In the genomic region with DNA sequence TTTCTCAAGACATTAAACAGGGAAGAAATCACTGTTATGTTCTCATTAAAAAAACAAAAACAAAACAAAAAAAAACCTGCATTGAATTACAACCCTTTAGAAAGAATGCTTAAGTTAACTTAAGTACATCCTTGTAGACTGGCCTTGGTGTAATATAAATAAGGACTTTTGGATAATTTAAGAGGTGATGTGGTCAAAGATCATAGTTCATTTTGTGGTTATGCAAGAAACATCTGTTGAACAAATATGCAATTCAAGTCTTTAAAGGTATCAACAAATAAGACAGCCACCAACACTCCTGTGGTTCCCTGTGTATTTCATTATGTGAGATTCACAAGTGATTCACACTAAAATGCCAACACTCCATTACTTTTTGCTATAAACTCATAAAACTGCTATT, we compare ENCODE assay signal across 26 mouse cellular contexts.
DNase-seq lines count a peak whose midpoint lies in the region; ATAC-seq and TF ChIP-seq lines count a peak whose summit lies in the region.
"Had no signal": no experiment of that assay in that cellular context is flagged by ENCODE, and none has a peak within 500 bp of the region (broad histone marks: within the 10 kb centered on the region; RNA-seq: fewer than 3 reads in every experiment).

No protein-coding gene starts in this region.

- no peak overlapping the region for H3K9ac ChIP-seq in kidney, embryonic 15.5 days
- H3K9ac ChIP-seq in liver, postnatal 0 days (replicated peaks) = no peak overlapping the region
- no peak overlapping the region for H3K9ac ChIP-seq in liver, embryonic 11.5 days (ENCODE audit: low read depth, low read length)
- H3K9ac ChIP-seq in heart, embryonic 11.5 days (ENCODE audit: low read depth, low read length) = no peak overlapping the region
- H3K9ac ChIP-seq: embryonic facial prominence, embryonic 15.5 days; forebrain, embryonic 12.5 days; forebrain, postnatal 0 days; hindbrain, embryonic 12.5 days; liver, embryonic 15.5 days; midbrain, embryonic 13.5 days had no signal

- ATAC-seq in kidney, embryonic 15.5 days (replicated peaks; ENCODE audit: low FRiP score) = no peak
- ATAC-seq in liver, postnatal 0 days = no peak
- no peak for ATAC-seq in liver, embryonic 11.5 days (replicated peaks; ENCODE audit: low FRiP score)
- ATAC-seq in heart, embryonic 11.5 days (replicated peaks; ENCODE audit: insufficient number of reproducible peaks, low FRiP score, low TSS enrichment) = no peak
- ATAC-seq: forebrain, postnatal 0 days; hindbrain, postnatal 0 days; midbrain, embryonic 13.5 days had no signal

- H3K4me2 ChIP-seq in kidney, embryonic 15.5 days = no peak overlapping the region
- H3K4me2 ChIP-seq in liver, postnatal 0 days (ENCODE audit: low read depth, low read length) = no peak overlapping the region
- no peak overlapping the region for H3K4me2 ChIP-seq in liver, embryonic 11.5 days
- H3K4me2 ChIP-seq in heart, embryonic 11.5 days = no peak overlapping the region
- H3K4me2 ChIP-seq: embryonic facial prominence, embryonic 15.5 days; forebrain, embryonic 12.5 days; hindbrain, embryonic 12.5 days; liver, embryonic 15.5 days; midbrain, embryonic 13.5 days had no signal

- peaks cover 25% of the 10 kb centered on the region for H3K4me1 ChIP-seq in kidney, embryonic 15.5 days
- no peaks in the 10 kb centered on the region for H3K4me1 ChIP-seq in liver, postnatal 0 days (ENCODE audit: insufficient read depth)
- H3K4me1 ChIP-seq in liver, embryonic 11.5 days (replicated peaks; ENCODE audit: control insufficient read depth, insufficient read depth, low read length) = no peaks in the 10 kb centered on the region
- no peaks in the 10 kb centered on the region for H3K4me1 ChIP-seq in heart, embryonic 11.5 days (ENCODE audit: control insufficient read depth, insufficient read depth, low read length)
- H3K4me1 ChIP-seq: embryonic facial prominence, embryonic 10.5 days; forebrain, embryonic 12.5 days; hindbrain, embryonic 12.5 days; liver, embryonic 15.5 days; midbrain, embryonic 13.5 days had no signal

- intact Hi-C loops in gastrocnemius, adult 2 months (cut with DNase I) = no loop called here

- no peak overlapping the region for H3K4me3 ChIP-seq in gastrocnemius, adult 2 months
- H3K4me3 ChIP-seq in kidney, embryonic 15.5 days (replicated peaks) = no peak overlapping the region
- no peak overlapping the region for H3K4me3 ChIP-seq in liver, postnatal 0 days (ENCODE audit: low read depth, low read length)
- H3K4me3 ChIP-seq in liver, embryonic 11.5 days (ENCODE audit: low read depth, low read length) = no peak overlapping the region
- no peak overlapping the region for H3K4me3 ChIP-seq in heart, embryonic 11.5 days (ENCODE audit: low read depth, low read length)
- H3K4me3 ChIP-seq: embryonic facial prominence, embryonic 10.5 days; embryonic facial prominence, embryonic 15.5 days; forebrain, embryonic 12.5 days; heart, embryonic 10.5 days; hindbrain, embryonic 12.5 days; liver, embryonic 15.5 days; midbrain, embryonic 13.5 days had no signal

- H3K27ac ChIP-seq in gastrocnemius, adult 2 months = peak overlapping the region; percentile 6; the same call in 1 of the 2 replicates
- H3K27ac ChIP-seq in kidney, embryonic 15.5 days = peak overlapping the region; percentile 89
- peak overlapping the region; percentile 1; the same call in 1 of the 2 replicates for H3K27ac ChIP-seq in liver, postnatal 0 days (ENCODE audit: low read depth)
- no peak overlapping the region for H3K27ac ChIP-seq in liver, embryonic 11.5 days (ENCODE audit: low read depth, low read length)
- no peak overlapping the region for H3K27ac ChIP-seq in heart, embryonic 11.5 days (ENCODE audit: low read depth, low read length)
- H3K27ac ChIP-seq: embryonic facial prominence, embryonic 10.5 days; embryonic facial prominence, embryonic 15.5 days; forebrain, embryonic 12.5 days; heart, embryonic 10.5 days; hindbrain, embryonic 12.5 days; hindbrain, postnatal 0 days; liver, embryonic 15.5 days; macrophage; midbrain, embryonic 13.5 days had no signal

- no peaks in the 10 kb centered on the region for H3K36me3 ChIP-seq in kidney, embryonic 15.5 days
- no peaks in the 10 kb centered on the region for H3K36me3 ChIP-seq in liver, postnatal 0 days (replicated peaks; ENCODE audit: insufficient read depth, low read length)
- H3K36me3 ChIP-seq in liver, embryonic 11.5 days (ENCODE audit: control insufficient read depth, insufficient read depth, low read length) = no peaks in the 10 kb centered on the region
- no peaks in the 10 kb centered on the region for H3K36me3 ChIP-seq in heart, embryonic 11.5 days (ENCODE audit: control insufficient read depth, insufficient read depth, low read length)
- H3K36me3 ChIP-seq: embryonic facial prominence, embryonic 10.5 days; embryonic facial prominence, embryonic 15.5 days; forebrain, embryonic 12.5 days; G1E; heart, embryonic 10.5 days; hindbrain, embryonic 12.5 days; liver, embryonic 15.5 days; midbrain, embryonic 13.5 days had no signal

- H3K27me3 ChIP-seq in kidney, embryonic 15.5 days = no peaks in the 10 kb centered on the region
- H3K27me3 ChIP-seq in liver, postnatal 0 days (ENCODE audit: insufficient read depth, low read length) = no peaks in the 10 kb centered on the region
- H3K27me3 ChIP-seq in liver, embryonic 11.5 days (replicated peaks; ENCODE audit: control insufficient read depth, insufficient read depth, low read length) = no peaks in the 10 kb centered on the region
- H3K27me3 ChIP-seq in heart, embryonic 11.5 days (ENCODE audit: control insufficient read depth, insufficient read depth, low read length) = no peaks in the 10 kb centered on the region
- H3K27me3 ChIP-seq: embryonic facial prominence, embryonic 15.5 days; forebrain, embryonic 12.5 days; hindbrain, embryonic 12.5 days; liver, embryonic 15.5 days; midbrain, embryonic 13.5 days had no signal

- no peak for TF ChIP-seq EP300 in liver, postnatal 0 days (IDR thresholded peaks at IDR 0.05; ENCODE audit: low read depth)

- H3K9me3 ChIP-seq in kidney, embryonic 15.5 days (replicated peaks) = no peaks in the 10 kb centered on the region
- no peaks in the 10 kb centered on the region for H3K9me3 ChIP-seq in liver, postnatal 0 days (ENCODE audit: low read length)
- no peaks in the 10 kb centered on the region for H3K9me3 ChIP-seq in liver, embryonic 11.5 days (ENCODE audit: control insufficient read depth, low read length)
- no peaks in the 10 kb centered on the region for H3K9me3 ChIP-seq in heart, embryonic 11.5 days (replicated peaks; ENCODE audit: control insufficient read depth, low read length)
- H3K9me3 ChIP-seq: embryonic facial prominence, embryonic 10.5 days; embryonic facial prominence, embryonic 15.5 days; forebrain, embryonic 12.5 days; heart, embryonic 10.5 days; hindbrain, embryonic 12.5 days; liver, embryonic 15.5 days; midbrain, embryonic 13.5 days had no signal

- no peak for DNase-seq in gastrocnemius, adult 2 months
- DNase-seq in gastrocnemius, postnatal 25 days = no peak
- DNase-seq in kidney, postnatal 4 days = no peak
- no peak for DNase-seq in liver, postnatal 0 days
- no peak for DNase-seq in liver, embryonic 11.5 days (ENCODE audit: low spot score)
- peak; percentile 10 for DNase-seq in 3T3-L1 (ENCODE audit: low read depth, low spot score)
- DNase-seq: adrenal gland, adult 8-10 months; cerebellum, adult 8-10 months; cerebellum, postnatal 25 days; forebrain, postnatal 0 days; gastrocnemius, postnatal 14 days; heart, postnatal 36 days; thymus, adult 2 months; thymus, postnatal 36 days had no signal

- TF ChIP-seq CTCF in gastrocnemius, adult 2 months (IDR thresholded peaks at IDR 0.05) = no peak
- TF ChIP-seq CTCF in liver, postnatal 0 days (IDR thresholded peaks at IDR 0.05; ENCODE audit: low read depth) = no peak

Comparison
In these comparisons a context has a peak if more than half of its experiments do, and no peak if none do; other contexts are left out.
1. H3K27ac ChIP-seq: peak in gastrocnemius, adult 2 months (single experiment), kidney, embryonic 15.5 days (single experiment) and liver, postnatal 0 days (single experiment); none in liver, embryonic 11.5 days (single experiment) and heart, embryonic 11.5 days (single experiment).